Mouse (Mus musculus): Measurements from ENCODE around the gene Ctsh.
A peak's percentile ranks its signal among the peaks of the same experiment; 100 is the strongest.
"Not testable (repeated sequence)": the region's sequence is repeated elsewhere in the genome, so short reads cannot be mapped to it uniquely, and the experiment has no call there.

Gene Ctsh

DNA sequence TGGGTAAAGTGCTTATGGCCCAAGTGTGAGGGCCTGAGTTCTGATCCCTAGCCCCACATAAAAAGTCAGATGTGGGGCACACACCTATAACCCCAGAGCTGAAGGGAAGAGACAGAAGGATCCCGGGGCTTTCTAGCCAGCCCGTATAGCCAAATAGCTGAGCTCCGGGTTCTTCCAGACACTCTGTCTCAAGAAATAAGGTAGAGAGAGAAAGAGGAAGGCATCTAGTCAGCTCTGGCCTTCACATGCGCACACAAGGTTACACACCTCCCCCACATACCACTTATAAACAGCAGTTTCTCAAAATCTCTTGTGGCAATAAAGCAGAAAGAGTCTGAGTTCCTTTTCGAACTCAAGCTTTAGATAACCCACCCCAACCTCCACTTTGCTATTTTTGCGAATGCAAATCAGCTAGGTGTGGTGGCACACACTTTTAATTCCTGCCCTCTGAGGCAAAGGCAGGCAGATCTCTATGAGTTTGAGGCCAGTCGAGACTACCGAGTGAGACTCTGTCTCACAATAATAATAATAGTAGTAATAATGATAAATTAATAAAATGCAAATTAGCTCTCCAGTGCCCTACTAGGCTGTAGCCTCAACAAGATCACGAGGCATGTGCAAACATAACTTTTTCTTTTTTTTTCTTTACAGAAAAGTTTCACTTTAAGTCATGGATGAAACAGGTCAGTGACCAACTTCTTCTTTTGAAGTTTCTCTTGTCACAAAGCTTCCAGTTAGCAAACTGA, 6.0 kb downstream of the Ctsh start:
- DNase-seq = no peak

DNA sequence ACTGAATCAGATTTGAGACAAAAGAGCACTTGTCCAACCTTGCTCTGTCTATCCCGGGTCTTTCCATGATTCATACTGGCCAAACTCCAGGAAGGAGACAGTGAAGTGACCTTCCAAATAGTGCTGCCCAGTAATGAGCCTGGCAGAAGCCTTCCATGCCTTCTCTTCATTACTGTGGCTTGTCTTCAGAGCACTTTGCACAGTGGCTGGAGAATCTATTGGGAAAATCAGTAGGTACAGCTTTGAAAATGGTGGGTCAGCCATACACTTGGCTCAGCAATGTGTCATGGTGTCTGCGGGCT, 6.6 kb downstream of the Ctsh start:
- no peak for DNase-seq

- not testable (repeated sequence) for DNase-seq
Observed at GRCm38 (mm10) chr9:90060932-90061331, 7.0 kb downstream of the Ctsh start.

DNA sequence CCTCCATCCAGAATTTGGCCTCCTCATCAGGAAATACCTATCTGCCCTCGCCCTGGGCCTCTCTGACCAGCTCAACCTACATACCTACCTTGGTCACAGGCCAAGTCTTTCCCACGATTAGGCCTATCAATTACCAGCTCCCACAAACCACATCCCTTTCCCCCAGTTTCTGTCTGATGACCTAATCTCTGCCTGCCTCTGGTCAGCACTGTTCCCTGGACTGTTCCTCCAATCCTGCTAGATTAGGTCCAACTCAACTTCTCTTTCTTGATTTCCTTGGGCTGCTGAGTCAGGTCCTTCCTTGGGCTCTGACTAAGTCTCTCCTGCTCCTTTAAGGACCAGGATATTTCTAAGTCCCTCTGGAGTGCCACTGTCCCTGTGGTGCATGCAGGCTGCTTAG, 13.4 kb downstream of the Ctsh start:
- no peak for DNase-seq

GRCm38 (mm10) chr9:90068786-90069185, 14.8 kb downstream of the Ctsh start:
- DNase-seq = no peak

DNA sequence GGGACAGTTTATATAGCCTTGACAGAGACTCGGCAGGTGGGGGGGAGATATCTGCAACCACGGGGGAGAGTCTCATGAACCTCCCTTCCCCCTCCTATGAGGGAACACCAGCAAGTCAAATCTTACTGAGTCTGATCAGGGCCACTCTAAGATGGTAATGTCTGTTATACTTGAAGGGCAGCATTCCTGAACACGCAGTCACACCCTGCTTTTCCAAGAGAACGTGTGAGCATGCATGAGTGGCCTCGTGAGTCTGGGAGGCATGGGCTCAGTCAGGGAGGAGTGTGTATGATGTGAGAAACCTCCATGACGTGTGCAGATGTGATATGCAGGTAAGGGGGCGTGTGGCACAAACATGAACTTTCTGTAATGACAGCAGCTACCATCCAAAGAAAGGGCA, 15.5 kb downstream of the Ctsh start:
- no peak for DNase-seq

GRCm38 (mm10) chr9:90070174-90070573, 16.2 kb downstream of the Ctsh start:
- DNase-seq = no peak

- DNase-seq = no peak
Observed at GRCm38 (mm10) chr9:90075336-90075735, 21.4 kb downstream of the Ctsh start.

DNA sequence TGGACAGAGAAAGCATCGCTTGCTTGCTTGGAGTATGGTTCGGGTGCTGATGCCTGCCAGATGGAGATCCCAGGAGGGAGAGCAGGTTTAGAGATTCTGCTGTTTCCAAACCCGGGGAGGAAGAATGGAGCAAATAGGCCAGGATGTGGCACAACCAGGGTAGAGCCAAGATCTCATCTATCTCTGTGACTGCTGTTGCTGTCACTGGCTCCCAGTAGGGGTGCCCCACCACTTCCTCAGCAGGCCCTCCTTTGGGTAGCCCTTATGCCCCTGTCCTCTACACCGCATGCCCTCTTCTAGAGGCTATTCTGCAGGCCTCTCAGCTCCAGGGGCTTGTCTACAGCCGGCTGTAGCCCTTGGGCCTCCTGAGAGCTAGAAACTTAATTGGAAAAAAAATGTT, 22.2 kb downstream of the Ctsh start:
- no peak for DNase-seq

DNA sequence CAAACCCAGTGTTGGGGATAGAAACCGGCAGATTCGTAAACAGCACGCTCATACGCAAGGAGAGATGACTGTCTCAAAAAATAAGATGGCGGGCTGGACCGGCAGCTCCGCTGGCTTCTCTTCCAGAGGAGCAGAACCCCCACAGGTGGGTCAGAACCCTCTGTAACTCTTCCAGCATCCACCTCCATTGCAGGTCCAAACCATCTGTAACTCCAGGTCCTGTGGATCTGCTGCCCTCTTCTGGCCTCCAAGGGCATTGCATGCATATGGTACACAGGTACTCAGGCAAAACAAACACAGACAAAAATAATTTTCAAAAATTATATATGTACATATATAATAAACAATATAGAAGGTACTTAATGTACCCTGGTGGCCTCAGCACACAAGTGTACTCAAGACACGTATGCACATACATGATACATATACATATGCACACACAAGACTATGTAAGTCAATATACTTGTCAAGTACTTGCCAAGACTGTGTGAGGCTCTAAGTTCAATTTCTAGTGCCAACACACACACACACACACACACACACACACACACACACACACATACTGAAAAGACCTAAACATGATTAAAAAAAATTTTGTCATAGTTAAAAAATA, 23.0 kb downstream of the Ctsh start:
- peak; percentile 54 for DNase-seq

- not testable (repeated sequence) for DNase-seq
Observed at GRCm38 (mm10) chr9:90081961-90082360, 28.0 kb downstream of the Ctsh start.

DNA sequence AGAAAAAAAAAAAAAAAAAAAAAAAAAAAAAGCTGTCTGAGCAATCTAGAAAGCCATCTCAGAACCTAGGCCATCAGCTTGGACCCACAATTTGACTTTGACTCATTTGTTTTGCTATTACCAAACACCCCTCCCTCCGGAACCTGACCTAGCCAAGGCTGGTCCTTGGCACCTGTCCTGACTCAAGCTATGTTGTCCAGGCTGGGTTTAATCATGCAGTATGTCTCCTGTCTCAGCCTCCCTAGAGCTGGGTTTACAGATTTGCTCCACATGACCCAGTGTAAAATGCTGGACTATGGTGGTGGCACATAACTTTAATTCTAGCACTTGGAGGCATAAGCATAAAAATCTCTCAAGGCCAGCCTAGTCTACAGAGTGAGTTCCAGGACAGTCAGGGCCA, 29.0 kb downstream of the Ctsh start:
- DNase-seq = no peak

DNA sequence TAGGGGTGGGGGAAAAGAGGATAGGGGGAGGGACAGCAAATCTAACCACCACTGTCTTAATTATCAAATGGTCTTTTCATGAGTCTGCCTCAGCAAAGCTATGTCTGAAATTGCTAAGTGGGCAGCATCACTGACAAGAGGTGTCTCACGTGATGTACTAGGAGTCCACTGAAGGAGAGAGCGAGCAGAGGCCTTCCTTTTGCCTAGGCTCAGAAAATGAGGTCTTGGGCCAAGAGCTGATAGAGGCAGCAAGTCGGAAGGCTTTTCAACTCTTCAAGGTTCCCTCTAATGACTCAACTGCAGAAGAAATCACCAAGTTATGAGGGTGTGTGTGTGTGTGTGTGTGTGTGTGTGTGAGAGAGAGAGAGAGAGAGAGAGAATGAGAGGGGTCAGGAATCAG, 30.2 kb downstream of the Ctsh start:
- no peak for DNase-seq

GRCm38 (mm10) chr9:90084766-90085468, 31.0 kb downstream of the Ctsh start:
- DNase-seq = no peak

GRCm38 (mm10) chr9:90087906-90088485, 34.0 kb downstream of the Ctsh start:
- DNase-seq = no peak

DNA sequence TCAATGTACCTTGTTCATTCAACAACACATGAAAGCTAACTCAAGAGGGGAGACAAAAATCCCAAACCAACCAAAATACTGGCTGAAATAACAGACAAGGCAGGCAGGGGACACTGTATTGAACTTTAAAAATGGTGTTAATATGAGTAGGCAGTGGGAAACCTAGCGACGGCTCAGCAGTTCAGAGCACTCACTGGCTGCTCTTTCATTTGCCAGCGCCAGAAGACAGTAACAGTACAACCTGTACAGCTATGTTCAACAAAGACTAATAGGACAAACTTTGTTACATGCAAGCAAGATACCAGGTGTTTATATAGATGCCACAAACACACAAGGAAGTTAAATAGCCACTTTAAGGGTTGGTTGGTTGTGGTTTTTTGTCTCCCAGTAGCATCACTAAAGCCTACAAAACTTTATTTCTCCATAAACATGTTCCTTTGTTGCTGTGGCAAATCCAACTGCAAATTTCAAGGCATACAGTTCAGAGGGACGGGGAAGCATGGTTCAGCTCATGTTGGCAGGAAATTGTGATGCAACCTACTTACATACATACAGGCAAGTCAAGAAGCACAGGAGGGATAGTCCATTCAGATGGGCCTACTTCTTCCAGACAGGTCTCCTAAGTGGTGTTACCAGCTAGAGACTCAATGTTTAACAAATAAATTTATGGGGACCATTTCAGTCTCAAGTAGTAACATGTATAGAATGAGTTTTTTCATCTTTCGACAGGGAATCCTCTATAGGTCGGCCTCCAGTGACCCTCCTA, 35.6 kb downstream of the Ctsh start:
- no peak for DNase-seq

DNA sequence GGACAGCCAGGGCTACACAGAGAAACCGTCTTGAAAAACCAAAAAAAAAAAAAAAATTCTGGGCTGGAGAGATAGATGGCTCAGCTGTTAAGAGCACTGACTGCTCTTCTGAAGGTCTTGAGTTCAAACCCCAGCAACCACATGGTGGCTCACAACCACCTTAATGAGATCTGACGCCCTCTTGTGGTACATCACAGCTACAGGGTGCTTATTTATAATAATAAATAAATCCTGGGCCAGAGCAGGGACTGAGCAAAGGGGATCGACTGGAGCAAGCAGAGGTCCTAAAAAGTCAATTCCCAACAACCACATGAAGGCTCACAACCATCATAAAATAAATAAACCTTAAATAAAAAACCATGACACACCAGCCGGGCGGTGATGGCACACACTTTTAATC, 45.0 kb downstream of the Ctsh start:
- no peak for DNase-seq

GRCm38 (mm10) chr9:90100760-90101159, 46.8 kb downstream of the Ctsh start:
- DNase-seq = no peak

DNA sequence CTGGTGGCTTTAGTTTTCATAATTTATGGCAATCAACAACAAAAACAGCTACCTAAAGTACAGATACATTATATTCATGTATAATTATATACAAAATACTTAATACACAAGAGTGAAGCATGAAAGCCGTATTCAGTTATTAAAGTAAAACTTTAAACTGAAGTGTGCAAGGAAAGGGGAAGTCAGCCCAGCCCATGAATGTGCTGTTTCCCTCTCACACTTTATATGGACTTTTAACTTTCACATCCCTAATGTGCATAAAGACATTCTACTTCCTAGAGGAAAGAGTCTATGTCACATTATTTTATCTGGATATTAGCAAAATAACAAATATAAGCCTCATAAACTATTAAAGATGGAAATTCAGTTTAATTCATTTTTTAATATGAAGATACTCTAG, 51.5 kb downstream of the Ctsh start:
- DNase-seq = no peak

DNA sequence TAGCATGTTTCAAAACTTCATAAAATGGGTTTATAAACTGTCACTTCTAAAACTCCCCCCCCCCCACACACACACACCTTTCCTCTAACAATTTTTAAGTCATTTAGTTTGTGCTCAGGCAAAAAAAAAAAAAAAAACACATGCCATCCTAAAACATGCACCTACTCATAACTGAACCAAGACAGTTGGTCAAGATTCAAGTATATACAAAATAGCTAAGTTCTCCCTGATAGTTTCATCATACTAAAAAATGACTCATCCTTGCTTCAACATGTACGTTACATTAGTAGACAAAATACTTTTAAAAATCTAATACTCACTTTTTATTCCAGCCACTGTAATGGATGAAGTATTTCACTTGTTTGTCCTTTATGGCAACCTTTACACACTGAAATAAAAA, 53.0 kb downstream of the Ctsh start:
- DNase-seq = no peak

- no peak for DNase-seq
Observed at GRCm38 (mm10) chr9:90108272-90108671, 54.3 kb downstream of the Ctsh start.

DNA sequence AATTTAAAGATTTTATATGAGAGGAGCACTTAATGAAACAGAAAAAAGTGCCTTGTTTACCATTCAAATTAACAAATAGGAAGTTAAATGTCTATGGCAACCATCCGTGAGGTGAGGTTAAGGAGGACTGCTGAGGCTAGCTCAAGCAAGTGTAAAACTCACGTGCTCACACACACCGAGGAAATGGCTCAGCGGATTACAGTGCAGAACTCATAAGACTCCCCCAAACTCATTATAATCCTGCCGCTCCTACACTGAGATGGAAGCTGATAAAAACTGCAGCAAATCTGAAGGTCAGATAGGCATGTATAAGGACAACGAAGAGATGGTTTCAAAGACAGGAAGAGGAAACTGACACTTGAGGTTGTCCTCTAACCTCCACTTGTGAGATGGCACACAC, 55.4 kb downstream of the Ctsh start:
- DNase-seq = no peak

GRCm38 (mm10) chr9:90113151-90113550, 59.2 kb downstream of the Ctsh start:
- DNase-seq = no peak
